Mouse (Mus musculus) ES-Bruce4 (cell line): Measurements from ENCODE around the gene Gm765.

ENCODE experiments used
- CTCF ChIP-seq: IDR thresholded peaks from one replicate; pipeline ENCODE4 v1.8.1; 2011; ENCODE audit warnings: low read depth, low read length
- POLR2A ChIP-seq: IDR thresholded peaks from one replicate; pipeline ENCODE4 v1.8.1; 2011; ENCODE audit warnings: low read length; ENCODE audit not compliant: insufficient read depth

DNA sequence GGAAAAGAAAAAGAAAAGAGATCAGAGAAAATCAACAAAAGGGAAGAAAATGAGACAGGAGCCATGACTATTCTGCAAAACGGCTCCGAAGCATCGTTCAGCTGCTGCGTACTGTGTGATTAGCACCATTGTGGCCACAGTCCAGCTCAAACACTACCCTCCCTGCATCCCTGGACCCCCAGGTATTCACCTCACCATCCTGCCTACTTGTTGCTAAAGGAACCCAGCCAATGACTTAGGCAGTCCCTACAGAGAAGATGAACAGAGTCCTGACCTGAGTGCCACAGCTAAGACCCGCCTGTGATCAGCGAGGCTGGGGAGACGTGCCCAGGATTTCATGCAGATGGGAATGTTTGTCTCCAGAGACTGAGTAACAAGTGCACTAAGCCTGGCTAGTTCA is 35.4 kb downstream of the Gm765 start:
- TF ChIP-seq CTCF = no peak
- TF ChIP-seq POLR2A = no peak
